Mouse (Mus musculus) thymus, adult 2 months (tissue): Measurements from ENCODE around the gene N4bp2l1. TPM values are rescaled to one million over a fixed set of nuclear protein-coding genes. Genes with fewer than 3 reads are reported as not detected.
"Not testable (repeated sequence)": the region's sequence is repeated elsewhere in the genome, so short reads cannot be mapped to it uniquely, and the experiment has no call there.

Source experiments
- DNase-seq: peaks from one replicate; pipeline ENCODE4 v3.0.0; 2021
- H3K27ac ChIP-seq: fragments of 200-500 bp; 2 replicates; pipeline ENCODE4 v1.5.1; 2012; ENCODE audit warnings: low read length, control low read depth; ENCODE audit not compliant: control insufficient read depth, insufficient read depth
- H3K27me3 ChIP-seq: fragments of 200-500 bp; 2 replicates; pipeline ENCODE4 v1.6.1; 2012; ENCODE audit warnings: mild to moderate bottlenecking, low read length, moderate library complexity, mixed read lengths; ENCODE audit not compliant: control insufficient read depth, insufficient read depth
- H3K36me3 ChIP-seq: fragments of 200-500 bp; 2 replicates; pipeline ENCODE4 v1.6.1; 2012; ENCODE audit warnings: mild to moderate bottlenecking, low read length, moderate library complexity; ENCODE audit not compliant: control insufficient read depth, insufficient read depth
- H3K4me1 ChIP-seq: fragments of 200-500 bp; replicated peaks from 2 replicates; pipeline ENCODE4 v1.6.1; 2012; ENCODE audit warnings: low read length; ENCODE audit not compliant: control insufficient read depth, insufficient read depth
- H3K4me3 ChIP-seq: fragments of 200-500 bp; 2 replicates; pipeline ENCODE4 v1.5.1; 2012; ENCODE audit warnings: mild to moderate bottlenecking, low read length, control low read depth, moderate library complexity; ENCODE audit not compliant: control insufficient read depth, insufficient read depth
- CTCF ChIP-seq: fragments of 200-500 bp; IDR thresholded peaks from 2 replicates; pipeline ENCODE4 v1.5.1; 2012; ENCODE audit warnings: mild to moderate bottlenecking, control low read depth, low read length, moderate library complexity, borderline replicate concordance; ENCODE audit not compliant: control insufficient read depth, poor library complexity, insufficient read depth; ENCODE audit errors: extremely low read depth
- POLR2A ChIP-seq: fragments of 200-500 bp; IDR thresholded peaks from 2 replicates; pipeline ENCODE4 v1.6.1; 2012; ENCODE audit warnings: mild to moderate bottlenecking, low read length, control low read depth, moderate library complexity; ENCODE audit not compliant: control insufficient read depth, poor library complexity, insufficient read depth; ENCODE audit errors: extremely low read depth
- WGBS: fragments of 180-500 bp; shearing (Covaris S2); methylation state at CpG from one replicate; pipeline ENCODE4 v1.1.7; 2018; 5-methylcytosine and 5-hydroxymethylcytosine counted together
- polyA plus RNA-seq: library from polyadenylated mRNA; depleted of rRNA; stranded (reverse); fragments of >200 nt; gene quantifications from 2 replicates; pipeline ENCODE4 v1.2.3, GENCODE M21; 2012; rRNA removed

Gene N4bp2l1
- 38.1 and 39.1 TPM in 2 replicates for polyA plus RNA-seq

GRCm38 (mm10) chr5:150597088-150597487 is at the start of gene N4bp2l1:
TSS of gene N4bp2l1 (minus strand) at chr5:150597188.
- H3K4me3 ChIP-seq, result no peak within 1 kb of the TSS
- peaks cover 44% of the 10 kb centered on the region for H3K4me1 ChIP-seq
- WGBS, result 98% methylated on average over 7 of the region's 7 CpGs
- H3K27ac ChIP-seq, result peak within 1 kb of the TSS; percentile 77; the same call in 1 of the 2 replicates
- DNase-seq, result no peak
- TF ChIP-seq CTCF (no peak), POLR2A (no peak)
- H3K36me3 ChIP-seq, result no peaks in the 10 kb centered on the region
- H3K27me3 ChIP-seq, result no peaks in the 10 kb centered on the region

- no peak overlapping the region for H3K27ac ChIP-seq
- no peaks in the 10 kb centered on the region for H3K4me1 ChIP-seq
- H3K27me3 ChIP-seq, result no peaks in the 10 kb centered on the region
- peaks cover 71% of the 10 kb centered on the region for H3K36me3 ChIP-seq
- 97% methylated on average over 4 of the region's 4 CpGs for WGBS
- H3K4me3 ChIP-seq, result no peak overlapping the region
- TF ChIP-seq POLR2A (no peak), CTCF (no peak)
- no peak for DNase-seq
Measured at GRCm38 (mm10) chr5:150644926-150645325, 47.9 kb upstream of the N4bp2l1 start.

- H3K27ac ChIP-seq, H3K4me3 ChIP-seq, DNase-seq, H3K27me3 ChIP-seq, H3K4me1 ChIP-seq: not testable (repeated sequence)
- 97% methylated on average over 4 of the region's 4 CpGs for WGBS
- H3K36me3 ChIP-seq, result peaks cover 63% of the 10 kb centered on the region
Measured at GRCm38 (mm10) chr5:150643390-150643789, 46.4 kb upstream of the N4bp2l1 start.

- H3K36me3 ChIP-seq, result peaks cover 65% of the 10 kb centered on the region
- TF ChIP-seq CTCF, result no peak
- TF ChIP-seq POLR2A, result no peak
- H3K27me3 ChIP-seq, result no peaks in the 10 kb centered on the region
- H3K4me1 ChIP-seq, result no peaks in the 10 kb centered on the region
- no peak overlapping the region for H3K4me3 ChIP-seq
- WGBS, result 98% methylated on average over 3 of the region's 3 CpGs
- no peak for DNase-seq
- H3K27ac ChIP-seq, result no peak overlapping the region
Measured at GRCm38 (mm10) chr5:150641440-150641839, 44.5 kb upstream of the N4bp2l1 start.

- Histone ChIP-seq H3K36me3 (0 out of 2 replicates have a peak, but pooled peaks cover 4% of the 10 kb centered on the region), H3K4me3 (no peak overlapping the region), H3K27ac (no peak overlapping the region), H3K27me3 (no peaks in the 10 kb centered on the region), H3K4me1 (no peaks in the 10 kb centered on the region)
- 91% methylated on average over 2 of the region's 2 CpGs for WGBS
- TF ChIP-seq POLR2A (no peak), CTCF (no peak)
- no peak for DNase-seq
Measured at GRCm38 (mm10) chr5:150629692-150630091, 32.7 kb upstream of the N4bp2l1 start.

- WGBS, result 98% methylated on average over 1 of the region's 1 CpGs
- TF ChIP-seq CTCF (no peak), POLR2A (no peak)
Measured at GRCm38 (mm10) chr5:150629272-150629671, 32.3 kb upstream of the N4bp2l1 start.

GRCm38 (mm10) chr5:150625528-150625927 is 28.5 kb upstream of the N4bp2l1 start:
- no peaks in the 10 kb centered on the region for H3K36me3 ChIP-seq
- DNase-seq, result no peak
- no peak overlapping the region for H3K4me3 ChIP-seq
- 96% methylated on average over 7 of the region's 7 CpGs for WGBS
- TF ChIP-seq CTCF (no peak), POLR2A (no peak)
- H3K4me1 ChIP-seq, result no peaks in the 10 kb centered on the region
- no peaks in the 10 kb centered on the region for H3K27me3 ChIP-seq
- no peak overlapping the region for H3K27ac ChIP-seq

More at GRCm38 (mm10) chr5:150629272-150629671, 32.3 kb upstream of the N4bp2l1 start:
- no peak overlapping the region for H3K27ac ChIP-seq
- no peaks in the 10 kb centered on the region for H3K27me3 ChIP-seq
- no peak for DNase-seq
- H3K4me3 ChIP-seq, result no peak overlapping the region
- no peaks in the 10 kb centered on the region for H3K4me1 ChIP-seq
- 0 out of 2 replicates have a peak, but pooled peaks cover under 1% of the 10 kb centered on the region for H3K36me3 ChIP-seq
